Mouse (Mus musculus) c-Kit-positive CD71-positive TER-119-positive erythroid progenitor cells, embryonic 14.5 days (primary cell): ENCODE results near the gene Panx1.

Experiments used
- DNase-seq: peaks from one replicate; pipeline ENCODE4 v3.0.0-alpha.2; 2013; ENCODE audit warnings: low spot score

The Panx1 gene

GRCm38 (mm10) chr9:15021156-15021555 is 24.1 kb downstream of the Panx1 start:
- no peak for DNase-seq

- DNase-seq, result no peak
These were observed 24.7 kb downstream of the Panx1 start for GRCm38 (mm10) chr9:15020561-15021080.

DNA sequence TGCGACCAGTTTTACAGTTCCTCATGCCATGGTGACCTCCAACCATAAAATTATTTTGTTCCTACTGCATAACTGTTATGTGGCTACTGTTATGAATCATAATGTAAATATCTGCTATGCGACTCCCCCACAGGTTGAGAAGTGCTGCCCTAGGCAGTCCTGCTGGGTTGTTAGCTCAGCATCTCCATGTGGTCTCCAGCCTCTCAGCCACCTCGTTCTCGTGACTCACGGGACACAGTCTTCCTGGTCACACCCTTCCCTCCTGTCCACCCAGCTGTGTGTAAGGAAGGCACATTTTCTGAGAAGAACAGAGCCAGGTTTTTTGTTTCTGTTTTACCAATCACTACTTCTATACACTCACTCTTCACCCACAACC is 26.5 kb downstream of the Panx1 start:
- DNase-seq, result no peak

DNA sequence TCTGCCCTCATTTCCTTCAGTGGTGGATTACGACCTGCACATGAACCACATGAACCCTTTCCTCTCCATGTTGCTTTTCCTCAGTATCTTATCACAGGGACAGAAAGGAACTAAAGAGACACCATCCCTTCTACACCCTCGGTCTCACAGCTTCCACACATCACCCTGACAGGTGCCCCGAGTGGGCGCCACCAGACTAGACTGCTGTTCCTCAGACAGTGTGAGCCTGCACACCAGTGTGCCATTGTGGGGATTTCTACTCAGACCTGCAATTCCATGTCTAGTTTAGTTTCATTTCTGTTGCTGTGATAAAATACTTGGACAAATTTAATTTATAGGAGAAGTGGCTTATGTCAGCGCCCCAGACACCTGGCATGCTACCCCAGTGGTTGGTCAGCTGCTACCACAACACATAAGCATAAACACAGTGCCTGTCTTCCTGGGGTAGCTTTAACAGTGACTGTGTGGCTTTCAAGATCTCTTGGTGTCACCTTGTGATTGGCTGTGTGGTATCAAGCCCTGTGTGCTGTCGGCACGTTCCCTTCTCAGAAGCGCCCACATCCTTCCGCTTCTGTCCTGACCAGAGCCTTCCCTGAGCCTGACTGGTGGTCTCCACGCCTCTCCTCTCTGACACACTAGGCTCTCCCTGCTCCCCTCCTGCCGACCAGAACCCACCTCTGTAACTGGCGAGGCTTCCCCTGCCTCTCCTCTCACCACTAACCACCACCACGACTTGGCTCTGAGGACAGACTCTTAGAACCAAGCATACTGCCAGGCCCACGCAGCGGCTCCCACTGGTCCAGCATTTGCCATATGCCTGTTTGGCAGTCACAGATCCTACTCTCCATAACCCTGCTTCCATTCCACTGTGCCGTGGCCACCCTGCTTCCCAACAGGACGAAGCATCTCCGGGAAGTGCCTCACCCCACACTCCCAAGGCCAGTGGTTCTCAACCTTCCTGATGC is 27.2 kb downstream of the Panx1 start:
- no peak for DNase-seq

DNA sequence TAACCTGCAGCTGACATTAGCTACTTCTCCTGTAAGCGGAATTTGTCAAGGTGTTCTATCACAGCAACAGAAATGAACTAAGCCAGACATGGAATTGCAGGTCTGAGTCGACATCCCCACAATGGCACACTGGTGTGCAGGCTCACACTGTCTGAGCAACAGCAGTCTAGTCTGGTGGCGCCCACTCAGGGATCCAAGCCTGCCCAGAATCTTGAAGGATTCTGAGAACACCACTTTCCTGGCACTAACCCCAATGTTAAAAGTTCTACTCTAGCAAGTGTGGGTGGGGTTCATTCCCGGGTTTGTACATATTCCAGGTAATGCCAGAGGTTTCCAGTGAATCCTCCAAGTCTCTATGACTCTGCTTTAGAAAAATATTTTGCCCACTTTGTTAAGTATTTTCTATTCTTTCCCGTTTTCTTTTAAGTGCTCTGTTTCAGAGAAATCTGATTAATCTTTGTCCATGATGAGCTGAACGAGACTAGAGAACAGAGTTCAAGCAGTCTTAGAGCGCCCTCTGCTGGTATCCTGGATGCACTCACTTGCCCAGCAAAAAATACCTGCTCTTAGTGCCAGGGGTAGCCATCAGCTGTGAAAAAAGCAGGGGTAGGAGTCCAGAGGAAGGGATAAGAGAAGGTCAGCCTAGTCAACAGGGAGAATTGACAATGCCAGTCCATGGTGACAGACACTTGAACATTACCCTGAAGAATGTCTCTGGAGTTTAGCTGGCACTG is 29.9 kb downstream of the Panx1 start:
- peak; percentile 77 for DNase-seq

GRCm38 (mm10) chr9:15007566-15007965 is 37.7 kb downstream of the Panx1 start:
- DNase-seq, result no peak

GRCm38 (mm10) chr9:15004298-15004685 is 41.0 kb downstream of the Panx1 start:
- DNase-seq, result no peak

GRCm38 (mm10) chr9:15003676-15004297 is 41.5 kb downstream of the Panx1 start:
- DNase-seq, result no peak

DNA sequence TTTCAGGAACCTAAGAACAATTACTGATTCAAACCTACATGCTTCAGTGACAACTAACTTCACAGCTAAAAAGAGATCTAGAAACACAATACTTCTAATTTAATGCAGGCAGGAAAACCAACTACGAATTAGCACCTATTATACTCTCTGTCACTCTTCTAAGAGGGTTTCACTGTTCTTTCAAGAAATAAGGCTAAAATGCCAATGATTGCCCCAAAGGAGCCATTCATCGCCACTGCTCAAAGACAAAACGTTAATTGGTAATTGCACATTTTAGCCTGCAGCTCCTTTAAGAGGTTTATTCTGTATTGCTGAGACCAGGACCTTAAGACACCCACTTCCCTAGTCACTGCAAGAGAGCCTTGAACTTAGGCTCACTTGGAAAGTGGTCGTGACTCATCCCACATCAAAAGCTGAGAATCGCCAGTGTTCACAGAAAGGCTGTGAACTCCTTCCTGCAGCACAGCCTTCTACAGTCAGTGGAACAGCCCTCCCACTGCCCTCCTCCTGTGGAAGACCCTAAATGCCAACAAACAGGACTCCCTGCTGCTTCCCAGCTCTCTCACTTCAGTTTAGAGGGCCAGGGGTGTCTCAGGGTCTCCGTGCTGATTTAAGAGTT is 42.2 kb downstream of the Panx1 start:
- DNase-seq, result no peak

DNA sequence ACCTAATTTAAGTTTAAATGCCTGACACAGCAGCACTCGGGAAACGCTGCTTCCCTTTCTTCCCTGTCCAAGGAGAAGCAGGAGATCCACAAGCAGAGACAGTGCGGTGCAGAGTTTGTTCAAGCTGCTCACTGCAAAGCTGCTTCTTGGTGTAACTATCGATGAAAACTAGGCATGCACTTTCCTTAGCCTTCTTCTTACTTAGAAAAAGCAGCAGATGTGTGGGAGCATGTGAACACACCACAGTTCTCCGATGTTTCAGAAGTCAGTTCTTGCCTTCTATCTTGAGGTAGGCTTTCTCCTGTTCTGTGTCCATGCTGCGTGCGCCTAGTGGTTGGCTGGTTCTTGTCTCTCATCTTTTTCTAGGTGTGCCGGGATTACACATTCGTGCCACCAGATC is 46.5 kb downstream of the Panx1 start:
- no peak for DNase-seq

GRCm38 (mm10) chr9:14997271-14998055 is 47.8 kb downstream of the Panx1 start:
- DNase-seq, result no peak

DNA sequence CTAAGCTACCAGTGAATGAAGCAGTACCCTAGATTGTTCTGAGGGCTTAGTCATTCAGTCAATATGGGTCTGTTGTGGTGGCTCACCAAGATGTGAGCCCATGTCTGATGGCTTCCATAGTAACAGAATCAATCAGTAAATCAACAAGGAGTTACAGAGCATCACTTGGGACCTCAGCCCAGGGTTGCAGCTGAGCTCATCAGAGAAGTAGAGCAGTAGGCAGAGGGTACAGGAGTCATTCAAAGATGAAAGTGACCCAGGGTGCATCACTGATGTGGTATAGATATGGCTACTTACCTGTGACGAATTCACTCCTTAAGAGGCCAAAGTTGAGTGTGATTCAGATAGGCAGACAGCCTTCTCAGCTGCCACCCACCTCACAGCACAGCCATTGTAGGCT is 49.8 kb downstream of the Panx1 start:
- DNase-seq, result no peak

- no peak for DNase-seq
These were observed 56.5 kb downstream of the Panx1 start for GRCm38 (mm10) chr9:14988606-14989293.

GRCm38 (mm10) chr9:14983141-14983540 is 62.1 kb downstream of the Panx1 start:
- DNase-seq, result no peak

DNA sequence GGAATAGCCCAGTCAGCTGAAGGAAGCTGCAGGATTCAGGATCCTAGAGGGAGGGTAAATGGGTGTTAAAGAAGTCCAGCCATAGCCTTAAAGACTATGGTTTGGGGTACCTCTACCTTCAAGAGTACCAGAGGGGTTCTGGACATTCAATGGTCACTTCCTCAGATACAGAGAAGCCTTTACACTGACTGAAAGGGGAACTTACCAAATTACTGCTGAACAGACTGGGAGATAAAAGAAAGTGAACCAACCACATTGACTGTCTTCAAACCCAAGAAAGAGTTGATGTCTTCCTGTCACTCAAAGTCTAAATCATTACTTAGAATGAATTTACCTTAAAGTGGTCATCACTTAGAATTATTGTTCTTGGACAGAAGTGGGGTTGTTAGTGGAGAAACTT is 62.6 kb downstream of the Panx1 start:
- DNase-seq, result no peak

DNA sequence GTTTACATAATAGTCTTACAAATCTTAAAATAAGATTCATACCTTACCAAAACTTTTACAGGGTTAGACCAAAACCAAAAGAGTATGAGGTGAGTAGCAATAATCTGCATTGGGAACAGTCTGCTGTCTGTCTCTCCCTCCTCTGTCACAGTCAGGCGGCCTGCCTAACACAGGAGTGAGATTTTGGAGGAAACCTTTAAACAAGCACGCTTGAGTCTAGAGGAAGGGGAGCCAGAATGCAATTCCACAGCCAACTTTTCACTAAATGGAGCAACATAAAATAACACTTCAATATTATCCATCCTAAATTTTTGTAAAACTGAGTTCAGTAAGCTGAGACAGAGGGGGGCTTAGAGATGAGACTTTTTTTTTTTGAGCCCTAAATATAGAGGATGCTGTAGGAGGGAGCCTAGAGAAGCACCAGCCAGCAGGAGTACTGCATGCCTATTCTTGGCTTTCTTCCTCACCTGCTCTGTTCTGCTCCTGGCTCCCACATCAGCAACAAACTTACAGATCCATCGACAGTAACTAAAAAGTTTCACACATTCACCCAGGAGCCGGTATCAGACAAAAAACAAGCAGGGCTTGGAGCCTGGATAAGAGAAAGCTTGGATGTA is 63.6 kb downstream of the Panx1 start:
- DNase-seq, result no peak

GRCm38 (mm10) chr9:14974251-14975232 is 70.7 kb downstream of the Panx1 start:
- DNase-seq, result no peak

DNA sequence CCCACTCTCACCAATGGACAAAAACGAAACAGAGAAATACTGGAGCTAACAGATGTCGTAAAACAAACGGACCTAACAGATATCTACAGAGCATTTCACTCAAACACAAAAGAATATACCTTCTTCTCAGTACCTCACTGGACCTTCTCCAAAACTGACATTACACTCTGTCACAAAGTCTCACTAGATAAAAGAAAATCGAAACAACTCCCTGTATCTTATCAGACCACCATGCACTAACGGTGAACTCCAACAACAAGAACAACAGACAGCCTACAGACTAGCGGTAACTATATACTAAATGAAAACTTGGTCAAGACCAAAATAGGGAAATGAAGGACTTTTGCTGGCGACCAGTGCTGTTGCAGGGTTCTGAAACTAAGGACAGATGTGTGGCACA is 71.5 kb downstream of the Panx1 start:
- DNase-seq, result no peak
